Mouse (Mus musculus) hindbrain, embryonic 15.5 days (tissue): ENCODE data around the gene Rbm20. TPM values are rescaled to one million over a fixed set of nuclear protein-coding genes. Genes with fewer than 3 reads are reported as not detected.

ENCODE experiments used
- ATAC-seq: fragments of 200-750 bp; cut with Nextera tagmentation; 2 replicates; pipeline ENCODE4 v1.8.0; 2017; ENCODE audit warnings: low read depth, moderate number of reproducible peaks, moderate TSS enrichment; ENCODE audit not compliant: low FRiP score
- H3K27ac ChIP-seq: fragments of 300-500 bp; sonication (generic); replicated peaks from 2 replicates; pipeline ENCODE4 v1.5.1; 2015; ENCODE audit warnings: mild to moderate bottlenecking, inconsistent platforms
- H3K27me3 ChIP-seq: fragments of 300-500 bp; sonication (generic); 2 replicates; pipeline ENCODE4 v1.6.1; 2015; ENCODE audit warnings: control low read depth, inconsistent platforms
- H3K36me3 ChIP-seq: fragments of 300-500 bp; sonication (generic); 2 replicates; pipeline ENCODE4 v1.6.1; 2015; ENCODE audit warnings: control low read depth, inconsistent platforms
- H3K4me1 ChIP-seq: fragments of 300-500 bp; sonication (generic); replicated peaks from 2 replicates; pipeline ENCODE4 v1.6.1; 2015; ENCODE audit warnings: control low read depth, inconsistent platforms
- H3K4me2 ChIP-seq: fragments of 300-500 bp; sonication (generic); 2 replicates; pipeline ENCODE4 v1.6.1; 2015; ENCODE audit warnings: moderate library complexity, mild to moderate bottlenecking, inconsistent platforms
- H3K4me3 ChIP-seq: fragments of 300-500 bp; sonication (generic); 2 replicates; pipeline ENCODE4 v1.5.1; 2015; ENCODE audit warnings: mild to moderate bottlenecking, inconsistent platforms
- H3K9ac ChIP-seq: fragments of 300-500 bp; sonication (generic); 2 replicates; pipeline ENCODE4 v1.6.1; 2015; ENCODE audit warnings: inconsistent platforms
- H3K9me3 ChIP-seq: fragments of 300-500 bp; sonication (generic); 2 replicates; pipeline ENCODE4 v1.6.1; 2016; ENCODE audit warnings: control low read depth, inconsistent platforms
- WGBS: fragments of 180-500 bp; shearing (Covaris S2); methylation state at CpG from one replicate; pipeline ENCODE4 v1.1.7; 2015; 5-methylcytosine and 5-hydroxymethylcytosine counted together
- polyA plus RNA-seq: library from polyadenylated mRNA; unstranded; fragments of >200 nt; fragmentation: Nextera tagmentation; extraction: Ambion mirVana; gene quantifications from 2 replicates; pipeline ENCODE4 v1.2.1, GENCODE M21; 2015

Rbm20 gene
- polyA plus RNA-seq, 1 experiment from 2014 or later, result 0.71 TPM

GRCm38 (mm10) chr19:53788621-53789331 lies 111.7 kb downstream of the Rbm20 start:
- no peak overlapping the region for H3K4me3 ChIP-seq

GRCm38 (mm10) chr19:53789571-53789970 lies 112.5 kb downstream of the Rbm20 start:
- ATAC-seq, result no peak
- Histone ChIP-seq H3K4me2 (no peak overlapping the region), H3K36me3 (no peaks in the 10 kb centered on the region), H3K9me3 (no peaks in the 10 kb centered on the region), H3K27me3 (no peaks in the 10 kb centered on the region), H3K27ac (no peak overlapping the region), H3K4me3 (no peak overlapping the region), H3K9ac (no peak overlapping the region), H3K4me1 (peaks cover 10% of the 10 kb centered on the region)
- WGBS, result 84% methylated on average over 7 of the region's 7 CpGs

More at GRCm38 (mm10) chr19:53788621-53789331, 111.7 kb downstream of the Rbm20 start:
- no peak overlapping the region for H3K4me2 ChIP-seq
- WGBS, result 89% methylated on average over 14 of the region's 14 CpGs
- H3K9me3 ChIP-seq, result no peaks in the 10 kb centered on the region
- H3K27me3 ChIP-seq, result no peaks in the 10 kb centered on the region
- ATAC-seq, result no peak
- no peaks in the 10 kb centered on the region for H3K36me3 ChIP-seq
- peaks cover 10% of the 10 kb centered on the region for H3K4me1 ChIP-seq
- H3K27ac ChIP-seq, result no peak overlapping the region
- no peak overlapping the region for H3K9ac ChIP-seq

GRCm38 (mm10) chr19:53791751-53792720 lies 114.9 kb downstream of the Rbm20 start:
- 83% methylated on average over 20 of the region's 20 CpGs for WGBS

GRCm38 (mm10) chr19:53792976-53793897 lies 116.1 kb downstream of the Rbm20 start:
- Histone ChIP-seq H3K4me2 (no peak overlapping the region), H3K27me3 (no peaks in the 10 kb centered on the region), H3K27ac (no peak overlapping the region), H3K36me3 (no peaks in the 10 kb centered on the region), H3K9me3 (no peaks in the 10 kb centered on the region), H3K9ac (no peak overlapping the region), H3K4me1 (no peaks in the 10 kb centered on the region), H3K4me3 (no peak overlapping the region)
- ATAC-seq, result no peak
- 85% methylated on average over 37 of the region's 37 CpGs for WGBS

More at GRCm38 (mm10) chr19:53791751-53792720, 114.9 kb downstream of the Rbm20 start:
- H3K27me3 ChIP-seq, result no peaks in the 10 kb centered on the region
- H3K27ac ChIP-seq, result no peak overlapping the region
- H3K36me3 ChIP-seq, result no peaks in the 10 kb centered on the region
- no peak for ATAC-seq
- H3K9ac ChIP-seq, result no peak overlapping the region
- H3K4me3 ChIP-seq, result no peak overlapping the region
- H3K4me1 ChIP-seq, result no peaks in the 10 kb centered on the region
- no peaks in the 10 kb centered on the region for H3K9me3 ChIP-seq
- H3K4me2 ChIP-seq, result no peak overlapping the region

GRCm38 (mm10) chr19:53793994-53794890 lies 117.1 kb downstream of the Rbm20 start:
- no peak for ATAC-seq
- Histone ChIP-seq H3K9me3 (no peaks in the 10 kb centered on the region), H3K4me3 (no peak overlapping the region), H3K36me3 (no peaks in the 10 kb centered on the region), H3K4me2 (no peak overlapping the region), H3K27me3 (no peaks in the 10 kb centered on the region), H3K9ac (no peak overlapping the region), H3K27ac (no peak overlapping the region), H3K4me1 (no peaks in the 10 kb centered on the region)
- 84% methylated on average over 23 of the region's 23 CpGs for WGBS

GRCm38 (mm10) chr19:53794996-53795395 lies 117.9 kb downstream of the Rbm20 start:
- 81% methylated on average over 4 of the region's 4 CpGs for WGBS
- no peak overlapping the region for H3K27ac ChIP-seq
- H3K36me3 ChIP-seq, result no peaks in the 10 kb centered on the region
- no peak overlapping the region for H3K9ac ChIP-seq
- no peak overlapping the region for H3K4me2 ChIP-seq
- no peaks in the 10 kb centered on the region for H3K27me3 ChIP-seq
- no peak overlapping the region for H3K4me3 ChIP-seq
- H3K9me3 ChIP-seq, result no peaks in the 10 kb centered on the region
- H3K4me1 ChIP-seq, result no peaks in the 10 kb centered on the region
- no peak for ATAC-seq

- H3K4me2 ChIP-seq, result no peak overlapping the region
- H3K27ac ChIP-seq, result no peak overlapping the region
- 83% methylated on average over 5 of the region's 5 CpGs for WGBS
- H3K9ac ChIP-seq, result no peak overlapping the region
- H3K4me3 ChIP-seq, result no peak overlapping the region
- H3K4me1 ChIP-seq, result no peaks in the 10 kb centered on the region
- H3K27me3 ChIP-seq, result no peaks in the 10 kb centered on the region
- no peaks in the 10 kb centered on the region for H3K36me3 ChIP-seq
- no peaks in the 10 kb centered on the region for H3K9me3 ChIP-seq
- no peak for ATAC-seq
These were observed 118.9 kb downstream of the Rbm20 start for GRCm38 (mm10) chr19:53796020-53796419.

- H3K9me3 ChIP-seq, result no peaks in the 10 kb centered on the region
- no peak overlapping the region for H3K9ac ChIP-seq
- no peak overlapping the region for H3K4me3 ChIP-seq
- H3K36me3 ChIP-seq, result no peaks in the 10 kb centered on the region
- no peak overlapping the region for H3K4me2 ChIP-seq
- no peak for ATAC-seq
- H3K4me1 ChIP-seq, result no peaks in the 10 kb centered on the region
- 86% methylated on average over 10 of the region's 10 CpGs for WGBS
- no peak overlapping the region for H3K27ac ChIP-seq
- H3K27me3 ChIP-seq, result no peaks in the 10 kb centered on the region
These were observed 120.7 kb downstream of the Rbm20 start for GRCm38 (mm10) chr19:53797770-53798169.

- ATAC-seq, result no peak
These were observed 122.8 kb downstream of the Rbm20 start for GRCm38 (mm10) chr19:53799885-53800284.

GRCm38 (mm10) chr19:53800365-53800999 lies 123.4 kb downstream of the Rbm20 start:
- Histone ChIP-seq H3K9me3 (no peaks in the 10 kb centered on the region), H3K4me2 (no peak overlapping the region), H3K9ac (no peak overlapping the region), H3K4me1 (no peaks in the 10 kb centered on the region), H3K27me3 (no peaks in the 10 kb centered on the region), H3K27ac (no peak overlapping the region), H3K36me3 (no peaks in the 10 kb centered on the region), H3K4me3 (no peak overlapping the region)
- ATAC-seq, result no peak
- WGBS, result 61% methylated on average over 15 of the region's 15 CpGs

More at GRCm38 (mm10) chr19:53799885-53800284, 122.8 kb downstream of the Rbm20 start:
- 74% methylated on average over 11 of the region's 11 CpGs for WGBS
- Histone ChIP-seq H3K4me2 (no peak overlapping the region), H3K4me3 (no peak overlapping the region), H3K27ac (no peak overlapping the region), H3K27me3 (no peaks in the 10 kb centered on the region), H3K9ac (no peak overlapping the region), H3K36me3 (no peaks in the 10 kb centered on the region), H3K4me1 (no peaks in the 10 kb centered on the region), H3K9me3 (no peaks in the 10 kb centered on the region)
